Mouse (Mus musculus) left cerebral cortex, postnatal 25 days (tissue): ENCODE measurements around the gene Mybph. TPM values are rescaled to one million over a fixed set of nuclear protein-coding genes. Genes with fewer than 3 reads are reported as not detected.
A peak's percentile ranks its signal among the peaks of the same experiment; 100 is the strongest.

ENCODE experiments used
- DNase-seq, 2 experiments: peaks; one replicate each; pipeline ENCODE4 v3.0.0; 2022; ENCODE audit warnings: low spot score in 2 of 2, mixed read lengths in 1 of 2
- intact Hi-C: fragments of 180-260 bp; cut with DNase I; formaldehyde crosslinking; loops from one replicate; pipeline ENCODE4 v1.15.1; 2025
- total RNA-seq, 2 experiments: library from RNA; stranded (reverse); gene quantifications; 2 replicates each; pipeline ENCODE4 v1.2.3; 2021

The Mybph gene
- total RNA-seq, 2 experiments from 2014 or later, result 0.25 TPM; not detected in 1

DNA sequence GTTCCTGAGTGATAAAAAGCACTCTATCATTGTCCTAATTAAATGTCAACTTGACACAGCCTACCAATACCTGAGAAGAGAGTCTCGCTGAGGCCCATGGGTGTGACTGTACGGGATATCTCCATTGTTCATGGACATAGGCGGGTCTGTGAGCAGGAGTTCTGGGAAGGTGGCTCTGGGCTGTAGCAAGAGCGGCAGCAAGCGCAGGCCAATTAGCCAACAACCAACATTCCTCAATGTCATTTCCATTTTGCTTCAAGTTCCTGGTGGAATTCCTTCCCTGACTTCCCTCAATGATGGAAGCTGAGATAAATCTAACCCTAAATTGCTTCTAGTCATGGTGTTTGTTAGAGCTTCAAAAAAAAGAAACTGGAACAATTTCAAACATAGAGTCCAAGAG is 15.3 kb upstream of the Mybph start:
- no peak for DNase-seq
- intact Hi-C loops, result no loop called here

DNA sequence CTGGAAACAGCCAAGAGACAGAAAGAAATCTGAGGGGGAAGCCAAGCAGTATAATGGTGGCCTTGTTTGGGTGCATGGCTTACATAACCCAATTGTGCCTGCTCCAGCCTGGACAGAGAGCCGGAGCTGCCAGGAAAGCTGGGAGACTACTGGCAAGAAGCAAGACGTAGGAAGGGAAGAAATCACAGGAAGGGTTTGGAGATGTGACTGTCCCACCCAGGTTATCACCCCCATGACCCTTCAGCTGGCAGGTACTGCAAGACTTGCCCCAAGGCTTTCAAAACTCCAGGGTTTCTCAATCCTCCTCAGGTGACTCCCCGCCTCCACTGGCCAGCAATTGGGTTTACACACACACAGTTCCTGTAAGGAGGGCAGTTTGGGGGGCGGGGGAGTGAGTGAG is 11.2 kb upstream of the Mybph start, which contains the start of gene Chil1:
Gene Chil1, plus strand, starts transcription at position 152 of the 400 bp plus-strand sequence.
- intact Hi-C loops, result no loop called here
- peak in 1 of 2 experiments; percentile 53 for DNase-seq

DNA sequence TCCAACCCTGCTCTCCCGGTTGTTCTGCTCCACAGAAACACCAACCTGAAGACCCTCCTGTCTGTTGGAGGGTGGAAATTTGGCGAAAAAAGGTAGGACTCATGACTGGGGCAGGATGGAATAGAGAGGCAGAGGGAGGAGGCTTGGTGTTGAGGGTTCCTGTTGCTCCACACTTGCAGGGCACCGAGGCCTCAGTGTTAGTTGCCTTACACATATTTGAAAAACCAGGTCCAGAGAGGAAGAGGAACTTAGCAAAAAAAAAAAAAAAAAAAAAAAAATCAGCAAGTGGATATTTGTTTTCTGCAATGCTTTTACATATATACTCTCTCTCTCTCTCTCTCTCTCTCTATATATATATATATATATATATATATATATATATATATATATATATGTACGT is 9.2 kb upstream of the Mybph start:
- no peak for DNase-seq
- intact Hi-C loops, result no loop called here

DNA sequence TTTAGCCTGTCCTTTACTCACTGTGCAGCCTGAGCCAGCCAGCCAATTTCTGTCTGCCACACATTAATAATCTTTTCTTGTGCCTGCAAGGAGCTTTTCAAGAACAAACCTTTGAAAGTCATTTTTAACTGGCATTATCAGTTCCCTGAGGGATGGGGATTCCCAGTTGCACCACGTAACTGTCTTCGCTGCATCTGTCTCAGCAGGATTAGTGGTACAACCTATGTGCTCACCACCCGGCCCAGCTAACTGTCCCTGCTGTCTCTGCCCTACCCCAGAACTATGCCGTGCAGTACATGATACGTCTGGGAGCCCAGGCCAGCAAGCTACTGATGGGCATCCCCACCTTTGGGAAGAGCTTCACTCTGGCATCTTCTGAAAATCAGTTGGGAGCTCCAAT is 5.0 kb upstream of the Mybph start:
- no peak for DNase-seq
- intact Hi-C loops, result no loop called here

DNA sequence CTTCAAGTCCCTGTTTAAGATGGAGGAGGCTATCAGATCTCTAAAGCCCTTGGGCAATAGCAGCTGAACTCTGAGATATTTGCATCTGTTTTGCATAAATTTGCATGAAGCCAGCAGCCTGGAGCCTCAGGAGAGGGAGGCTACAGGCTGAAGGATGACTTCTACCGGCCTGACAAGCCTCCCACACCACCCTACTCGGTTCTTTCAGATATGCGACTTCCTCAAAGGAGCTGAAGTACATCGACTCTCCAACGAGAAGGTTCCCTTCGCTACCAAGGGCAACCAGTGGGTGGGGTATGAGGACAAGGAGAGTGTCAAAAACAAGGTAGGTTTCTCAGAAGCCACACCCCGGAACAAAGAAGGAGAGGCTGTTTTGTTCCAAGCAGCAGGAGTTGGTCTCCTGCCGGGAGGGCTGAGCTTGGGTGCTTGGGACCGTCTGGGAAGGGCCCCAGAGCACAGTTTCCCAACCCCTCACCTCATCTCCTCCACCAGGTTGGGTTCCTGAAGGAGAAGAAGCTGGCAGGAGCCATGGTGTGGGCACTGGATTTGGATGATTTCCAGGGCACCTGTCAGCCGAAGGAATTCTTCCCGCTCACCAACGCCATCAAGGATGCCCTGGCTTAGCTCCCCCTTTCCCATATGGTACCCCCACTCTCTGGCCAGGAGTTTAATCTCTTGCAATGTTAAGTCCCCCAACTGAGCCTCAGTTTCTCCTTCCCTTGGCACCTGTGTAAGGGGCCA is 4.1 kb upstream of the Mybph start:
- intact Hi-C loops, result no loop called here
- DNase-seq, result peak in 1 of 2 experiments; percentile 59

DNA sequence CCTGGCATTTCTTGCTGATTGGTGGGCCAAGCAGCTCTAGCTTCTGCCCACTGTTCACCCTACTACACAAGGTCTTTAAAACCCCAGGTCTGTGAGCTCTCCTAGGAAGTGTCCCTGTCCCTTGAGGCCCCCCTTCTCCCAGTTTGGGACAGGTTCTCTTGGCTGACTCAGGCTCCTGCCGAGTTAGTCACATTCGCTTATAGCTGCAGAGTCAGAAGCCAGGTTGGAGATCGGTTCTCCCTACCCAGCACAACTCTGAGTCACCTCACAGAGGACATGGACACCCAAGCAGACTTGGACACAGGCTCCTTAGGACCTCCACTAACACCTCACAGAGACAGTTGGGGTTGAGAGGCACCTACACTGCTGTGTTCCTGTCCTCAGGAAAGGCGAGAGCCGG is 2.1 kb upstream of the Mybph start:
- intact Hi-C loops, result no loop called here

DNA sequence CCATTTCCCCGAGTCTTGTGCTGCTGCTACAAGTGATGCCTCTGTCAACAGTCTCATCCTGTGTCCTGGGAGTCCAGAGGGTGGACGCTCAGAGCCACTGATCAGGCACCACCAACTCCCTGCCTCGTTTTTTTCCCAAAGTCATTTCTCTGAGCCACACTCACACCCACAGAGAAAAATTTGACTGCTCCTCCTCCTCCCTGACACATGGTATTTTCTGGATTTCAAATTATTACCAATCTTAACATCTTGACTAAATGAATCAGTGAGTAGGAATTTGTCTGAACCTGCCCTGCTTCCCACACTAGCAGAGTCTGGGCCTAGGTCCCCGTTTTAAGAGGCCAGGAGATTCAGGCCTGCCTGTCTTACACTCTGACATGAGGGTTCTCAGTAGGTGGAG is 1.2 kb upstream of the Mybph start:
- intact Hi-C loops, result no loop called here
- DNase-seq, result peak in 1 of 2 experiments; percentile 39

More for the DNA sequence above, 2.1 kb upstream of the Mybph start:
- DNase-seq, result no peak

DNA sequence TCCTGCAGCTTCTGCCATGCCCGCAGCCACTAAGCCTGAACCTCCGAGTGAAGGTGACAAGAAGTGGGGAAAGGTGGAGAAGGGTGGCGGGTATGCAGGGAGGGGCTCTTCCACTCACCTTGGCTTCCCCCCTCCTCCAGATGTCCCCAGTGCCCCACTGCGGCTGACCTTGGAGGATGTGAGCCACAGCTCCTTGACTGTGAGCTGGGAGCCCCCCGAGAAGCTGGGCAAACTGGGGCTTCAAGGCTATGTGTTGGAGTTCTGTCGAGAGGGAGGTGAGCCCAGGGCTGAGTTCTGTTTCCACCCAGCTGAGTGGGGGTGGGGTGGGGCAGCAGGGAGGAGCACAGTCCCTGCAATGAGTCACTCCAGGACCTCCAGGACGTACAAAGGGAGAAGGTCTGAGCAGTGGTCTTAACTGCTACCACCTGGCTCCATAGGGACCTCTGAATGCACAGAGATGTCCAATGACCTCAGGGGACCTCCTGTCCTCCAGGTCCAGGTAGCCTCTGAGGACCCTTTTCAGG is 488 bp downstream of the Mybph start:
- DNase-seq, result no peak

DNA sequence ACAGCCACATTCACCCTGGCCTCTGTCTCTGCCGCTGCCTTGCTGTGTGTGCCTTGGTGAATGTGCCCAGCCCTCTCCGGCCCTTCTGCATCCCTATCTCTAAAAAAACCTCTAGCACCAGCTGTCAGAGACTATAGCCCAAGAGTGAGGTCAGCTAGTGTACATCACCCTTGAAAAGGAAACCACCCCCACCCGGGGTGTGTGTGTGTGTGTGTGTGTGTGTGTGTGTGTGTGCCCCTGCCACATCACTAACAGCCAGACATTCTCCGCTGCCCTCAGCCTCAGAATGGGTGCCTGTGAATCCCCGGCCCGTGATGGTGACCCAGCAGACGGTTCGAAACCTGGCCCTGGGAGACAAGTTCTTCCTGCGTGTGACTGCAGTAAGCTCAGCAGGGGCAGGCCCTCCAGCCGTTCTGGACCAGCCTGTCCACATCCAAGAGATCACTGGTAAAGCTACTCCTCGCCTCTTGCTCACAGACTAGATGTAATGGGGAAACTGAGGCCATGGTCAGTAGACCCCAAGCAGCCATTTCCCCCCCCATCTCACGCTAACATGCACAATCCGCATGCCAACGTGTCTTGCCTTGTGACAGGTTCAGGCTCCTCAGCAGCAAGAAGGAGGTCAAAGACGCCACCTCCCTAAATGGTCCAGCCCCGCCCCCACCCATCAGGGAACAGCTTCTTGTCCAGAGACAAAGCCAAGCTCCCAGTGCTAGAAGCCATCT is 1.2 kb downstream of the Mybph start:
- intact Hi-C loops, result loop anchor here (5.0 kb wide), 1 partner anchor 138 kb away; the partner anchor contains the start of gene Ppfia4
- DNase-seq, result no peak

More for the DNA sequence above, 488 bp downstream of the Mybph start:
- intact Hi-C loops, result no loop called here

DNA sequence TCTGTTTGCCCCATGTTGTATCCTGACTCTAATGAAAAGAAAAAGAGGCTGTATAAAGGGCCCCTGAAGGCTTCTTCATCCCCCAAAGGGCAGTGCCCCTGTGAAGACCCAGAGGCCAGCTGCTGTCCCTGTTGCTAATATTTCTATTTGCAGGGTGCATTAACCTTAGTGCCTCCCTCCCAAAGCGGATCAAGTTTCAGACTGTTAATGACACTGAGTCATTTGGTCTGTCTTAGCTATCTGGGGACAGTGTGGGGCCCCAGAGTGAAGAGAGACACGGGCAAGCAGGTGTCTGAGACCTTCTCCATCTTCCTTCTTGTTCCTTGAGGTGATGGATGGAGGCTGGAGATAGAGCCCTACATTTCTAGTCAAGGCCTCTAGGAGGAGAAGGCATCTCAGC is 1.9 kb downstream of the Mybph start:
- no peak for DNase-seq
- intact Hi-C loops, result loop anchor here (5.0 kb wide), 1 partner anchor 137 kb away; the partner anchor contains the start of gene Ppfia4

DNA sequence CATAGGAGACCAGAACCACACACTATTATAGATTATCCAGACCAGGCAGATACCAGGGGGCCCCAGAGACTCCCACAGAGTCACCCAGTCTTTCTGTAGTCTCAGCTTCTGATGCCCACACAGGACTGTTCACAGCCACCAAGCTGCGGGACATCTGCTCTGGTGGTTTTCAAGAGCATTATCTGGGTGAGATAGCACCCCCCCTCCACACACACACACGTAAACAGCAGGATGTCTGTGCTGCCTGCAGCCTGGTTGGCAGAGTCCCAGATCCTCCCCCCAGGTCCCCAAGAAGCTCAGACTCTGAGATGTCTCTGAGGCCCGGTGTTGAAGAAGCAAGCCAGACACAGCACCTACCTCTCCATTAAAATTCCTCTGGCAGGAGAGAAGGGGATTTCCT is 2.3 kb downstream of the Mybph start:
- intact Hi-C loops, result loop anchor here (5.0 kb wide), 1 partner anchor 137 kb away; the partner anchor contains the start of gene Ppfia4
- DNase-seq, result peak in 1 of 2 experiments; percentile 73

DNA sequence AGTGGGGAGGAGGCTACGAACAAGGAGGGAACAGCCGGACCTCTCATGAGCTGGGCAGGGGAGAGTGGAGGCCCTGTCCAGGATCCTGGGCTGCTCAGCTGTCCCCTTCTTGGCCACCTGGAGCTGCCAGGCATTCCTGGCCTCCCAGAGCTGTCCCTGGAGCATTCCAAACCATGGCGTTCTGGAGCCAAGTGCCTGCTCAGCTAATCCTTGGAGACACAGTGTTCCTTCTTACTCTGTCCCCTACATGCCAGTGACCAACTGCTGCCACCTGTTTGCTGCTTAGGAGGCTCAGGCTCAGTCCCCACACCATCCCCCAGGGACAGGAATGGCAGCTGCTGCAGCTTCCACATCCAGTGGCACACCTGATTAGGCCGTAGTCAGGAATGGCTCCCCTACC is 2.7 kb downstream of the Mybph start:
- intact Hi-C loops, result loop anchor here (2.0 to 5.0 kb wide), 3 partner anchors 45 to 136 kb away; partner anchors contain the start of gene Ppfia4

DNA sequence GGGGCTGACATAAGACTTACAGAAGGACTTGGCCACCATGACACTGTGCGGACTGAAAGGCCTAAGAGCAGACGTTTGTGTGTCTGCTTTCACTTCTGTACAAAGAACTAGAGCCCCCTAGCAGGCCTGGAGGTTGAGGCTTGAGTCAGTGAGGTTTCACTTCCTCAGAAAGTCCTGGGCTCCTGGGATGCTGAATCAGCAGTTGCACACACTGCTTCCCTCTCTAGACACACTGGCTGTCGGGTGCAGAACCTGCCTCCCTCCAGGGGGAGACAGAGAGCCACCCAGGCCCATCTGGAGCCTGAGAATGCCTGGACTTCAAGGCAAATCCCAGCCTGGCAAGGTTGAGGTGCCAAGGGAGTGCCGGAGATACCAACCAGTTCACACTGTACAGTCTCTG is 3.1 kb downstream of the Mybph start:
- intact Hi-C loops, result loop anchor here (2.0 to 5.0 kb wide), 3 partner anchors 46 to 136 kb away; partner anchors contain the start of gene Ppfia4
- peak; percentile 81 to 87 for DNase-seq

More for the DNA sequence above, 2.7 kb downstream of the Mybph start:
- peak in 1 of 2 experiments; percentile 50 for DNase-seq

DNA sequence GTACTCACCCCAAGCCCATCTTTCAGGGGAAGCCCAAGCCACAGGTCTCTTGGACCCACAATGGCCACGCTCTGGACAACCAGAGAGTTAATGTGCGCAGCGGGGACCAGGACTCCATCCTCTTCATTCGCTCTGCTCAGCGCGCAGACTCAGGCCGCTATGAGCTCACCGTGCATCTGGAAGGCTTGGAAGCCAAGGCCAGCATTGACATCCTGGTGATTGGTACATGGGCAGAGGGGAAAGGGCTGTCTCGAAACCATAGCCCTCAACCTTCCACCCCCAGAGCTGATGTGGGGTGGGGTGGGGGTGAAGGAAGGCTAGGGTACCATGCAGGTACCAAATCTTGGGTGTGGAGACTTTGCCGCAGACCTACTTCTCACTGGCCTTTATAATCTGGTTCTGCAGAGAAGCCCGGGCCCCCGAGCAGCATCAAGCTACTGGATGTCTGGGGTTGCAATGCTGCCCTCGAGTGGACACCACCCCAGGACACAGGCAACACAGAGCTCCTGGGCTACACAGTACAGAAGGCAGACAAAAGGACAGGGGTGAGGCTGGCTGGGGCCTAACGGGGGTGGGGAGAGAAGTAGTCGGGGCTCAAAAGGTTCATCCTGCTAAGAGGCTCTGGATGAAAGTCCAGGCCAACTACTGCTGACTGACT is 4.2 kb downstream of the Mybph start:
- intact Hi-C loops, result loop anchor here (2.0 to 5.0 kb wide), 3 partner anchors 47 to 135 kb away; partner anchors contain the start of gene Ppfia4
- DNase-seq, result no peak

DNA sequence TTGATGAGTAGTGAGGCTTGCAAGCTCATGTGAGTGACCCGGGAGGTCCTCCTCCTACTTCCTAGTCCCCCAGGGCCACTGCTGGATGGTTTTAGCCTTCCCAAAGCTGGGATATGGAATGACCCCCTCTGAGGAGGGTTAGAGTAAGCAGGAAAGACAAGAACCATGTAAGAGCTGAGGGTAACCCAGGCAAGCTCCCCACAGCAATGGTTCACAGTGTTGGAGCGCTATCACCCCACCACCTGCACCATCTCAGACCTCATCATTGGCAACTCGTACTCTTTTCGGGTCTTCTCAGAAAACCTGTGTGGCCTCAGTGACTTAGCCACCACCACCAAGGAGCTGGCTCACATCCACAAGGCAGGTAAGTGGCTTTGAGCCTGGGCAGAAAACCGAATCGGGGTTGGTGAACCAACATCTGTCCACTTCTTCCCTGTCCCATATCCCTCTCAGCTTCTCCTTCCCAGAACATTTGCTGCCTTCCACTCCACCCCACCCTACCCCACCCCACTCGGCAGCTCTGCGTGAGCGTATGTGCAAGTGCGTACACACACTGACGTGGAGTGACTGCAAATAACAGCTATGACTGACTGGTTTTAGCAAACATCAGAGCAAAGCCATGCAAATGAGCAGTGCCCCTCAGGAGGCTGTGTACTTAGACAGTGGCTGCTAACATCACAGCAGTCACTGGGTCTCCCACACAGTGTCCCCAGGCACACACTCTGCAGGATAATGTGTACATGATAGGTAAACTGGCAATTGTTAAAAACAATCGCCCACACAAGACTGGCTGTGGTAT is 5.1 kb downstream of the Mybph start:
- intact Hi-C loops, result loop anchor here (5.0 kb wide), 1 partner anchor 134 kb away; the partner anchor contains the start of gene Ppfia4
- peak in 1 of 2 experiments; percentile 71 for DNase-seq

DNA sequence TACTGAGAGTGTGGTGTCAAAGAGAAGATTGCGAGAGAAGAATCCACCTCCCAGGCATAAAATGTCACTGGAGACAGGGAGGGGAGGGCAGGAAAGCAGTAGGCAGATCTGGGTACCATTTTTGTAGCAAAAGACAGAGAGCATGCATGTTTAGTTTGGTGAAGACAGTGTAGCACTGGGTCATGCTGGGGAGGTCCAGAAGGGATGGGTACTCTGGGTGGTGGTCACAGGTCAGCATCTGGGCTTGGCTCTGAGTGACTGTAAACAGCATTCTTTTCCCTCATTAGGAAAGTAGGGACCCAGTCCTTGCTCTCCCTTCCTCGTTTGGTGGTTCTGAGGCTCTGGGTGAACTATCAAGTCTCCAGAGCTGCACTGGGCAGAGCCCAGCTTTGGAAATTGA is 7.2 kb downstream of the Mybph start:
- intact Hi-C loops, result loop anchor here (2.0 kb wide), 1 partner anchor 34 kb away; the partner anchor contains the start of gene Adora1
- no peak for DNase-seq

DNA sequence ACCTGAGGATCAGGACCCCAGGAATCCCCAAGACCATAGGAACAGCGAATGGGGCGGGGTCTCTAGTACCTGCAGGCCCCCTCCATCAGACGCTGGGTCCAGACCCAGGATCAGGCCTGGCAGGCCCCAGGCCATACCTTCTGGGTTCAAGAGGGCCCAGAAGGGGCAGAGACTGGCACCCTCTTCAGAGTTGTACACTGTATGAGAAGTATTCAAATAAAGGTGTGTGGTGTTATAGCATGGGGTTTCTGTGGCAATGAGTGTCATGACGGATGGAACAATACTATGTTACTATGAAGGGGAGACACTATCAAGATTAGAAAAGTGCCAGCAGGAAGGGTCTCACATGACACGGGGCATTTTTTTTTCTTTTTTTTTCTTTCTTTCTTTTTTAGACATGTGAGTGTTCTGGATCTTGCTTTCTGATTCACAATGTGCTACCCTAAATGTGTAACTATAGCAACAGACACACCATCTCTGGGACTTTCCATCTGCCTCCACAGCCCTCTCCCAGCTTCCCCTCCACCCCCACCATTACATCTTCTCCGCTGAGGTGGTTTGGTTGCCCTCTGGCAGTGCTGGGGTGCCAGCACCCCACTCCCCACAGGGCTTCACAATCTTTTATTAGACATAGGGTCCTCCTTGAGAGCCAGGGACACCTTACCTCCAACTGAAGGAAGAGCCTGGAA is 7.9 kb downstream of the Mybph start:
- peak in 1 of 2 experiments; percentile 82 for DNase-seq
- intact Hi-C loops, result loop anchor here (2.0 kb wide), 1 partner anchor 34 kb away; the partner anchor contains the start of gene Adora1
